Mouse (Mus musculus): ENCODE measurements around the gene Bnipl.

Bnipl gene

DNA sequence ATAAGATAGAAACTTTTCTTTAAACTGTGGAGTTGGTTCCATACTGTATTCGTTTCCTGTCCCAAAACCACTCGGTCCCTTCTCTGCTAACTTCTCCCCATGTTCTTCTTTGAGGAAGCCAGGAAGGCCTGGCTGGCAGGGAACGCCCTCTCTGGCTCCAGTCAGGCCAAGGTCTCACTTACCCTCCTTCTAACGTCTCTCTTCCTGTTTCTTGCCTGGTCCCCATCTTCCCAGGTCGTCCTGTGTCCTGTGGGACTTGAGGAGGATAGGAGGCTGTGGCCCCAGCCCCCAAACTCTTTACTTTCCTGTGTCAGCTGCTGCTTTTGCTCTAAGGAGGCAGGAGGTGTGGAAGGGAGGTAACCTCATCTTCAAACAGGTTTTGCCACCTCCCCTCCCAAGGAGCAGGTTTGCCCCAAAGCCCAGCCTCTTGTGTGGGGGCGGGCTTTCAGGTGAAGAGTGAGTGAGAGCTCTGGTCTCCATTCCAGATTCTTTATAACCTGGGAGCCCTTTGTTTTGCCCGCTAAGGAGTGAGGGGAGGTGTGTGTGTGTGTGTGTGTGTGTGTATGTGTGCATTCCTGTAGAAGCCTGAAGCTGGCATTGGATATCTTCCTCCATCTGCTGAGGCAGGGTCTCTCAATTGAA, at the start of gene Bnipl:
Bnipl (minus strand) TSS at position 411 of the 642 bp plus-strand sequence.
- no peak for DNase-seq (ENCODE audit: low spot score)

DNA sequence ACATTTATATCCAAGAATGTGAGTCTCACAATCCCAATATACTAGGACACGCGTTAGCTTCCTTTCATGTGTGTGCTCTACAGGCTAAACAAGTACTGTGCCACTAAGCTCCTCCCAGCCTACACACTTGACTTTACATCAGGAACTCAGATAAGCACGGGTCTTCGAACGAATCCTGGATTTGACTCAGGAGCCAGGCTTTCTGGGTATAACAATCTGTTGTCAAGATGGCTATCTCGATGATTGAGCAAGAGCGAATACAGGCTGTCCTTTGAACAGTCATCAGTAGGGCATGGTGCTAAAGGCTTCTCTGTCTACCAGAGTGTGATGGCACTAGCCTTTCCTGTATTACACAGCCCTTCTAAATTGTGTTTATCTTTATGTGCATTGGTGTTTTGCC, 47.0 kb upstream of the Bnipl start:
- peak; percentile 51 for DNase-seq (ENCODE audit: low spot score)

DNA sequence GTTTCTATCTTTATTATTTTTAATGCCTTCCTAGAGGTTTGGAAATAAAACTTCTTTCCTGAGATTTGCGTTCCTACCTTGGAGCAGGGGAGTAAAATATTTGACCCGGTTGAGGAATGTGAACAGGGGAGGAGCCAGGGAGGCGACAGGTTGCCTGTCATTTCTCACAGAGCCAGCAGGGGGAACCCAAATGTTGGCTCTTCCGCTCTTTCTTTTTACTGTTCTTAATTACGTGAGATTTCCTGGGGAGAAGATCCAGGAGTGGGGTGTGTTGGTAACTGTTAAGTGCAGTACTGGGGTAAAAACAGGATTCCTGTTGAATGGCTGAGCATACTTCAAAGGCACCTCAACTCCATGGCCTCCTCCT, 45.1 kb upstream of the Bnipl start:
- peak; percentile 69 for DNase-seq (ENCODE audit: low spot score)

DNA sequence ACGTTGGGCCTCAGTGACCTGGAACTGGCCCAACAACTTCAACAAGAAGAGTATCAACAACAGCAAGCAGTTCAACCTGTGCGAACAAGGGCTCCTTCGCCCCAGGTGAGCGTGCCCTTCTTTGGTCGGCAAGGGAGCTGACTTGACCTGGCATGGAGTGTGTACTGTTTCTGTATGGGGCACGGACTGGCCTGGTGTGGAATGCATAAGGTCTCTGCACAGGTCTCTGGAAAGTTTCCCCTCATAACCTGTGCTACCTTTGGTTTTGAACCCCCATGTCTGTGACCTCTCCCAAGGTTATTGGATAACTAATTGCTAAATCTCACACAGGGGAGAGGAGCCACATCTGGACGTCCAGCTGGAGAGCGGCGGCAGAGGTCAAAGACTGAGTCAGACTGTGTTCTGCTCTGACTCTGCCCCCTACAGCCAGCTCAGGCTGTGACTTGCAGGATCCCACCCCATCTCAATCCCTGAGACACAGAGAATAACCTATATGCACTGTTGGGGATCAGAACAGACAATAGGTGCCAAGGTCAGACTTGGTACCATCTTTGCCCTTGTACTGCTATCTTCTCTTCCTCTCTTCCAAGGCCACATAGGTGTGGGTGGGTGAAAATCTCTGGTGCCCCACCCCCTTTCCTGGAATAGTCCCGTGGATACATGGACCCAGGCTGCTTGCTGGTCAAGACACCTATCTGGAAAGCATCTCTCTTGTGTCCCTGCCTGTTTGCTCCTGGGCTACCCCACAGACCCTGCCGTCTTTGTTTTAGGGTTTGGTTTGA, 44.5 kb upstream of the Bnipl start:
- no peak for DNase-seq (ENCODE audit: low spot score)

DNA sequence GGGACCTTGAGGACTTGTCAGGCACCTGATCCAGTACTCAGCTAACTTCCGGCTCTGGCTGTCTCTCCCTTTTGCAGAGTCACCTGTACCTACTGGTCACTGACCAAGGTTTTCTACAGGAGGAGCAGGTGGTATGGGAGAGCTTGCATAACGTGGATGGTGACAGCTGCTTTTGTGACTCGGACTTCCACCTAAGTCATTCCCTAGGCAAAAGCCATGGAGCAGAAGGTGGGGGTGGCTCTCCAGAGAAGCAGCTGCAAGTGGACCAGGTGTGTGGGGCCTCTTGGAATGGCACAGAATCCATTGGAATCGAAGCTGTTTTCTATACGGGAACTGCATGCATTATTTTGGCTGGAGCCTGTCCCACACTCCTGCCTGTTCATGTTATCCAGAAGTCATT, 43.7 kb upstream of the Bnipl start:
- no peak for DNase-seq (ENCODE audit: low spot score)

DNA sequence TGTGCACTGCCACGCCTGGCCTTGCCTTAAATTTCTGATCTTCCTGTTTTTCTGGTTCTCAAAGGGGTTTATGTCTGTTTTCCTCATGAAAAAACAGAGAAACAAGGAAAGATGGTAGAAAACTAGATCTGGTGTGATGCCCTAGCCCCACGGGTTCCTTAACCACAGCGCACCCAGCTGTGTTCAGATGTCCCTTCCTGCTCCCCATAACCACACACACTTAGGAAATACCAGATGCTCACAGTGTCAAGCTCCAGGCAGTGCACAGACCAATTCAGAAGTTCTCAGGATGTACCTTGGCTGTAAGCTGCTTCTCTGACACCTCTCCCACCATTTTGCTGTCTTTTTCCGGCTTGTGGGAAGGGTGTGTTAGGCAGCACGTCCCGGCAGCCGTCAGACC, 43.3 kb upstream of the Bnipl start:
- DNase-seq (ENCODE audit: low spot score), result no peak

DNA sequence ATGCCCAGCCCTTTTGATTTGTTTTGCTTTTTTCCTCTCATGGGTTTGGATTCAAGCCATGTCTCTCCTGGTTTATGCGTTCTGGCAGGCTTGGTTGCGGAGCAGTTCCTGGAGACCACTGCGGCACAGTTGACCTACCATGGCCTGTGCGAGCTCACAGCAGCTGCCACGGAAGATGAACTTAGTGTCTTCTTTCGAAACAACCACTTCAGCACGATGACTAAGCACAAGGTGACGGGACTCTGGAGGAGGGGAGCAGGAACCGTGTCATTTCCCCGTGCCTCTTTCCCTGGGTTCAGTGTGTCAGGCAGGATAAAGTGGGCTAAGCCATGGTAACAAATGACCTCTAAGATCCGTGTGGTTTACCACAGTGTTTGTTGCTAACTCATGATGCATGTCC, 42.5 kb upstream of the Bnipl start:
- DNase-seq (ENCODE audit: low spot score), result peak; percentile 67

DNA sequence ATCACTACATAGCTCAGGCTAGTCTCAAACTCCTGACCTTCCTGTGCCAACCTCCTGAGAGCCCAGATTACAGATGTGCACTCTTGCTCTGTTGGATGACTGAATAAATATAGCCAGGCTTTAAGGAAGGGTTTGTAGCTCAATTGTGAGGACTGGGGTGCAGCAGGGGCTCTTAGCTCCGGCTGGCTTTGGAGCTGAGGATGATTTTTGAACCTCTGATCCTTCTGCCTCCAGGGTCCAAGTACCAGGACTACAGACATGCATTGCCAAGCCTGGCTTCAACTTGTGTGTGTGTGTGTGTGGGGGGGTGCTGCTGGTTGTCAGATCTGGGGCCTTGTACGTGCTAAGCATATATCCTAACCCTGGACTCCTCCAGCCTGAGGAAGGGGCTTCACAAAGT, 41.9 kb upstream of the Bnipl start:
- no peak for DNase-seq (ENCODE audit: low spot score)

DNA sequence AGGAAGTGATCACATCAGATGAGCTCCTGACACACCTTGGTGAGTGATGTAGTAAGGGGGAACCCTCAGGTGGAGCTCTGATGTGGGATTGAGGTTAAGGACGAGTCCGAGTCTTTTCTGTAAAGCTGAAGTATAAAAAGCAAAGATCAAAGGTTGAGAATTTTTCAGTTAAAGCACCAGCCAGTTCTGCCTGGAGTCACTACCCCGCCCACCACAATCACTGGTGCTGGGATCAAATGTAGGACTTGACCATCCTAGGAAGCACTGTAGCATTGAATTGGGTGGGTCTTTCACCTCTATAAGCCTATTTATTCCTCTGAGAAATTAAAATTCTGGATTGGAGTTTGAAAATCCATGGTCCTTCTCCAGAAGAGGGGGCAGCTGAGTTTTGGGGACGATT, 40.0 kb upstream of the Bnipl start:
- no peak for DNase-seq (ENCODE audit: low spot score)

DNA sequence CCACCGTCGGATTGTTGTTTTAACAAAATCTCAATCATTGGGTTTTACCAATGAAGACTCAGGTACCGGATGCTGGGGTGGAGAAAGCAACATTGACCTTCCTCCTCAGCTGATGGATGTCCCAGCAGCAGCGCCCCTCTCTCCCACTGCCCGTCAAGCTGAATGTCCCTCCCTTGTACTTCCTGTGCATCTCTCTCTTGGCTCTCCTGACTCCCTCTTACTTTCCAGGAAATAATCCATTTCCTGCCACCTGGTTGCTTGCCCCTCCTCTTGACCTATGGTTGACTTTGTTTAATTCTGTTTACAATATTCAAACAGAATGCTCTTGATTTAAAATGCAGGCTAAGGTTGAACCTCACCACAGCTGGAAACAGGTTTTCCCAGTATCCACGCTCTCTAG, 39.2 kb upstream of the Bnipl start:
- no peak for DNase-seq (ENCODE audit: low spot score)

DNA sequence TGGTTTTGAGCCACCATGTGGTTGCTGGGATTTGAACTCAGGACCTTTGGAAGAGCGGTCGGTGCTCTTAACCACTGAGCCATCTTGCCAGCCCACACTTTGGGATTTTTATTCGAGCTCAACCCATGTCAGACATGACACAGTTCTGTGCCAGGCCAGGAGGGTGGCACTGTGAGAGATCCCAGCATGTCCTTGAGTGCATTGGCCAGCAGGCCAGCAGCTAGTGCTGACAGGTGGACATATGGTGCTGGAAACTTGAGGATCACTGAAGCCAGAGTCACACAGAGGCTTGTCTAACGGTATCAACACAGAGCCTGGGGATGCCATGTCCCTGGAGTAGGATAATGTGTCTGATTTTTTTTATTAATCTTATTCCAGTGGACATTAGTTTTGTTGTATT, 38.4 kb upstream of the Bnipl start:
- DNase-seq (ENCODE audit: low spot score), result no peak

DNA sequence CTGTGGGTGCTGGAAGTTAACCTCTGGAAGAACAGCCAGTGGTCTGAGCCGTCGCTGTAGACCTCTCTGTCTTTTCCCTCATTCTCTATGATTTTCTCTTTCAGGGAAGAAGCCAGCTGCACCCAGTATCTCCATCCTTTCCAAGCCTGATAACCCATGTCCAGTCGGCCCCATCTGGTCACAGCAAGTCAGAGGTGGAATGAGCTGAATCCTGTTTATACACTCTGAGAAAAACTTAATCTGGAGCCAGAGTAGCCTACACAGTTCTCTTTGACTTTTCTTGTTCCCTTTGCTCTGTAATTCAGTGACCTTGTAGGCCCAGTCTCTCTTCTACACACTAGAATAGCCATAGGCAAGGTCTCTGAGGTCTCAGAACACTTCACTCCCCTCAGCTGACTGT, 36.5 kb upstream of the Bnipl start:
- no peak for DNase-seq (ENCODE audit: low spot score)

DNA sequence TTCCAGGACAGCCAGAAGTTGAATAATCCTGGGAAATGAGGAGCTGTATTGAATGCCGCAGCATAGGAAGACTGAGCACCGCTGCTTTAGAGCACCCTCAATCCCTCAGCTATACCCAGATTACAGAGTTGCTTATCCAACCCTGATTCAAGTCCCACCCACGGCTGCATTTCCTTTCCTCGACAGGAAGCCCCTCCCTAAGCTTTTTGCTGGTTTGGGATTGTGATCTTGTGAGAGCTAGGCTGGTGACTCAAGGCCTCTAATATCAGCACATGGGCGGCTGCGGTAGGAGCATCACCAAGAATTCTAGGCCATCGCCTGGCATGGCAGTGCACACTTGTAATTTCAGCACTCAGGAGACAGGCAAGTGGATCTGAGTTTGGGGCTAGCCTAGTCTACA, 35.5 kb upstream of the Bnipl start:
- DNase-seq (ENCODE audit: low spot score), result no peak

DNA sequence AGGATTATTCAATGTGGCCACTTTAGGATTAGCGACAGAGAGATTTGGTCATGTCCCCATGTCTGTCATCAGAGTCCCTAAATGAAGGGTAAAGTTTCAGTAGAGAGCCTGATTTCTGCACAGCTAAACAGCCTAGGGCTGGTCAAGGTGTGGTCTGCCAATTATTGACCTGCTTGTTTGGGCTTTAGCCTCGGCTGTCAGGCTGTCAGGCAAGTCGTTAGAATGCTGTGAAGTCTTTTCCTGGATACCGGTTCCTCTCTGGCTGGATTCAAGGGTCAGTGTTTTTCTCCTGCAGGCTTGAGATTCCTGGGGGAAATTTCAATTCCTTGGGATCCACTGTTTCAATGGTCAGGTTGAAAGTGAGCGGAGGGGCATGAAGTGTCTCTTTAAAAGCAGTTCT, 35.0 kb upstream of the Bnipl start:
- no peak for DNase-seq (ENCODE audit: low spot score)

DNA sequence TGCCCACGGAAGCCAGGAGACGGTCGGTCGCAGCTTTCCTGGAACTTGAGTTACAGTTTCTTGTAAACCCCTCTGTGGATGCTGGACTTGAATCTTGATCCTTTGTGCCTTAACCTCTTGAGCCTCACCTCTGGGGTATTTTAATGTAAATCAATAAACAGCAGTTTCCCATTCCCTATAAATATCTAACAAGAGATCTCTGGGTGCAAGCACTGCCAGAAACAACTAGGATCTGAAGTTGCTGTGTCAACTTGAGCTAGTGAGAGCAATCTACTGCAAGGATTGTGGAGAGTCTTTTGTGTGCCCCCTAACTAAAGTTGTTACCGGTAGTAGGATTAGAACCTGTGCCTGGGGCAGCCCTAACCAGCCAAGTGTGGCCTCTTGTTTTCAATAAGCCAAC, 34.4 kb upstream of the Bnipl start:
- DNase-seq (ENCODE audit: low spot score), result no peak

DNA sequence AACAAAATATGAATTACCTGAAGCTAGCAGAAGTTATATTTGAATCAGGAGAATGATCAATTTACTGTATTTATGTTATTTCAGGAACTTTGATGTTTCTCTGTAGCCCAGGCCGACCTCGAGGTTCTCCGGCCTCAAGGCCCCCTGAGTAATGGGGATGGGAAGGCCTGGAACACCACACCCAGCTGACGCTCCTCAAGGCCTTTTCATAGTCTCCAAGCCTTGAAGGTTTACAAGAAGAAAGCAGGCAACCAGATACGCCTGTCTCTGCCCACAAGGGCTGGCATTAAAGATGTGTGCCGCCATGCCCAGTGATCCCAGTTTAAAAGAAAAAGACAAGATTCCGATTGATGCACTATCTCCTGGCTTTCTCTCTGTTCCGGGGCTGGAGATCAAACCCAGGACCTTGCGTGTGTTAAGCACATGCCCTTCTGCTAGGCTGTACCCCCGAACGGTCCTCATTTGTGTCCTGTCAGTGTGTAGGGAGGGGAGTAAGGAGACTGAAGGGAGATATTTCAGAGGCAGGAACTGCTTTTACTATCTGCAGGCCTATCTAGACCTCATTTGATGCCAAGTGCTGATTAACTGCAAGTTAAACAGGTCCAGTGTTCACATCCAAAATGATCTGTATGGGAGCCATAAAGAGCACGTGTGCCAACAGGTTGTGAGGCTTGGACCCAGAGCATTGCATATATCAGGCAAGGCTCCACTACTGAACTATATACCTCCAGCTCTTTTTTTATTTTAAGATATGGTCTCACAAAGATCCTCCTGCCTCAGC, 33.7 kb upstream of the Bnipl start:
- DNase-seq (ENCODE audit: low spot score), result no peak

DNA sequence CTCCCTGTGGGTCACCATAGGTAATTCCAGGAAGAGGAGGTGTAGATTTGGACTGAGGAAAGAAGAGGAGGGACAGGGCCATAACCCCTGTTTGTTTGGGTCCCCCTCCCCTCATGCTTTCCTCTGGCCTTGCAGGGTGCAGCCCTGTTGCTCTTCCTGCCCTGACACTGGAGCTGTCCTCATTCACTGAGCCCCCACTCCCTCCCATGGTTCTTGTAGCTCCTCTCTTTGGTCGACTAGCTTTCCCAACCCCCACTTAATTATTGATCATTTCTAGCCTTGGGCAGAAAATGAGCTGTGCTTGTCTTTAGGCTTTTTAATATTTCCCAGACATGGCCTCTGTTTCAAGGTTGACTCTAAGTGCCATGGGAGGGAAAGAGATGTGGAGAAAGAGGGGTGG, 33.1 kb upstream of the Bnipl start:
- DNase-seq (ENCODE audit: low spot score), result no peak

DNA sequence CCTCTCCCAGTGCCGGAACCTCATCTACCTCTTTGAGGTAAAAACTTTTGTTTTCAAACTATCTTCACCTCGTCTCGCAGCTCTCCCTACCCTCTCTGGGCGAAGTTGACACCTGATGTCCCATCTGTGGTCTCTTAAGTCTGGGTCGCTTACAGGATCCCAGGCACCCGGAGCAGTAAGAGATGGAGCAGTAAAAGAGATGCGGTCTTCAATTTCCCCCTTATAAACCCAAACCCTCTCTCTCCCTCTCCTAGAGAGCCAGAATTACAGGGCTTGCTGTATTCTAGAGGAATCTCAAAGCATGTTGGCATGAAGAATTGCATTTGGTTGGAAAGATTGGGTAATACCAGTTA, 32.6 kb upstream of the Bnipl start:
- DNase-seq (ENCODE audit: low spot score), result peak; percentile 52

DNA sequence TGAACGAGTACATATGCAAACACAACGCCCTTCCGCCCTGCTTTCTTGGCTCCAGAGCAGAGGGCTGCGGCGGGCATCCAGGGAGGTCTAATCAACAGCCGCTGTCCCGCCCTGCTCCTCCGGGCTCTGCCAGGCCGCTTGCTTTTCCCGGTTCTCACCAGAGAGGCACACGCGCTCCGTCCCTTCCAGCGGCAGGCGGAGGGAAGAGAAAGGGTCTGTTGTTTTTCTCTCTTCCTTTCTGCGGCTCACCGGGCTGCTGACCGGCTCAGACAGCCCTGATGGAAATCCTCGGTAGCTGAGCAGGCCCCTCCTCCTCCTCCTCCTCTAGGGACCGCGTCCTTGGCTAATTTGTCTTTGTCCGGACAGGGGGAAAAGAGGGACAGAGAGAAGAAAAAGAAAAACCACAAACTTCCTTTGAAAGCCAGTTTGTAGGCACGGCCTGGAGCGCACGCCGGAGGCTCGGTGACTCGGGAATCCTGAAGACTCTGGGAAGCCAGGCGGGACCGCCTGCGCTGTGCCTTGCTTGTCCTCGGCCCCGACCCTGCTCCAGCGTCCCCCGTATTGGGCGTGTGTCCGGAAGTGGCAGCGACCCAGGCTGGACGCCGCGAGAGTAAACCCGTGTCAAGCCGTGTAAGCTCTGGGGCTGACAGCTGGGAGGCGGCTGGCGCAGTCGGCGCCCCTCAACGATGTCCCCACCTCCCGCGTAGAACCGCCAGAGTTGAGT, 32.0 kb upstream of the Bnipl start:
- peak; percentile 87 for DNase-seq (ENCODE audit: low spot score)

DNA sequence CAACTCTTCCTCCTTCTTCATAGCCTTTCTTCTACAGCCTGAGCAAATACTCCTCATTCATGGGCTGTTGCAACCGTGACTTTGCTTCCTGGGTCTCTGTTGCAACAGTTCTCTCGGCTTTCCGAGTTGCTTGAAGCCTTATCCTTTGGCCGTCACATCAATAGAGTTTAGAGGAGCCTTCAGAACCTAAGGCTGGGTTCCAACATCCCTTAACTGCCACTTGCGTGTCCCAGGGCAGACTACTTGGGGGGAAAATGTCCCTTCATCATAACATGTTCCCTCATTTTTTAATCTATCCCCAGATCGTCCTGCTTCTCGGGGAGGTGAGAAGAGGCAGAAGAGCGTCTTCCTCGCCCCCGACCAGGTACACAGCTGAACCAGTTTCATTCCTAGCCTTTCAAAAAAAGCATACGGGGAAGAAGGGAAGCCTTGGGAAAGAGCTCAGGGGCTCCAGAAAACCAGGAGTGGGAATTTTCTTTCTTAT, 31.4 kb upstream of the Bnipl start:
- peak; percentile 88 for DNase-seq (ENCODE audit: low spot score)

DNA sequence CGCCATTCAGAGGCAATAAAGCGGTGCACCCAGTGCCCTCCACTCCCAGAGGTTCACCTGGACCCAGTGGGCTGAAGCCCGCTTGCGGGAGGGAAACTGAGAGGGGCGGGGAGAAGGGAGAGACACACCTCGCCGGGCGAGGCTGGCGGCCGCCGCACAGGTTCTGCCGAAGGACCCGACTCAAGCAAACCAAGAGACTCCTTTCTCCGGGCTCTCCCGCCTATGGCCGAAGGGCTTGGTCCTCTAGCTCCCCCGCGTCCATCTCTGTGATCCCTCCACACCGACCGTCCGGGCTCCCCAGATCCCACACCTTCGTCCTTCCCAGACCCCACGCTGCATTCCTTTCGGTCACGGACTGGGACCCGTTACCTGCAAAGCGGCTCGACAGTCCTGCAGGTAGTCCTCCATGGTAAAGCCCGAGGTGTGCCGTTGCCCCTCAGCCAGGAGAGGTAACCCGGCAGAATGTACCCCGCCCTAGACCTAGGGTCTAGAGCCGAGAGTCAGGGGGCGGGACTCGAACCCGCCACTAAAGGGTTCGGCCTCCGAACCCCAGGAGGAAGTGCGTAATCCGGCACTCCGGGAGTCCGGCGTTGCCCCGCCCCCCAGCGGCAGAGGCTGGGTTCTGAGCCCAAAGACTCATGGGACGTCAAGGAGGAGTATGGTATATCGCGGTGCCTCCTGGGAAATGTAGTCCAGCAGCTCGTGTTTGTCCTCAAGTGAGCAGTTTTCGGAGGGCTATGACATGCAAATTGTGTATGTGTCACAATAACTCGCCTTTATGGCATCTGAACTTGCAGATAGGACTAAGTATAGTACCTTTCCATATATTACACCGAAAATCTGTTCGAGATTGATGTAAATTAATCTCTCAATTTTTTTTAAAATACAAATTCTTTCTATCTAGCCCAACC, 30.5 kb upstream of the Bnipl start, which contains the start of the genes Mindy1 and Prune1:
Mindy1 (plus strand) TSS at position 130 of the 911 bp plus-strand sequence.
Prune1 (minus strand) TSS at position 861 of the 911 bp plus-strand sequence.
- DNase-seq (ENCODE audit: low spot score), result peak; percentile 98

All from adipocyte (in vitro differentiated cells).